Mouse (Mus musculus): ENCODE results near the gene Mblac2. TPM values are rescaled to one million over a fixed set of nuclear protein-coding genes. Genes with fewer than 3 reads are reported as not detected.

Gene Mblac2
- polyA plus RNA-seq, 1 experiment, result 3.3 TPM

DNA sequence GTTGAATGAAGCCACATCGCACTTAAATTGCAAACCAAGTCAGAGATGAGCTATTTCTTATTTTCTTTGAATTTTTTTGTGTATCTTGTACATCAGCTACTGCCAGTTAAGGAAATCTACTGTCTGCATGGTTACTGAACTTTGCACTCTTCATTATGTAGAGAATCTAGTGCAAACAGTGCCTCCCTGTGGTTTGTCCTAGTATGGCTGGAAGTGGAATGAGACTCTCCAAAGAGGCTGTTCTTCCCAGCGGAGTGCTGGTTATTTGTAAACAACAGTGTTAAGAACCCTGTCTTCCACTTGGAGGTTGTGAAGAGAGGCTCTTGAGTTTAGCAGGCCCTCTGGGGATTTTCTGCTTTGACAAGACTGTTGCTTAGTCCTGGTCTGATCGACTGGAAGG lies 49.2 kb downstream of the Mblac2 start:
- Histone ChIP-seq H3K36me3 (ENCODE audit: control insufficient read depth, insufficient read depth, low read length) (no peaks in the 10 kb centered on the region), H3K27me3 (replicated peaks; ENCODE audit: control insufficient read depth, insufficient read depth, low read length) (no peaks in the 10 kb centered on the region; the same call in 1 of the 2 replicates), H3K4me1 (ENCODE audit: control insufficient read depth, insufficient read depth, low read length) (no peaks in the 10 kb centered on the region; the same call in 1 of the 2 replicates), H3K27ac (ENCODE audit: insufficient read depth, low read depth, low read length) (no peak overlapping the region), H3K4me3 (ENCODE audit: insufficient read depth, low read depth, low read length) (no peak overlapping the region)
- peak; percentile 60 for DNase-seq
- WGBS, result 33% methylated on average over 3 of the region's 3 CpGs
- TF ChIP-seq CTCF (conservative IDR thresholded peaks at IDR 0.05; ENCODE audit: insufficient read depth, insufficient read length, low read depth, low read length) (peak; percentile 52), POLR2A (IDR thresholded peaks at IDR 0.05; ENCODE audit: low read depth, low read length) (no peak)

DNA sequence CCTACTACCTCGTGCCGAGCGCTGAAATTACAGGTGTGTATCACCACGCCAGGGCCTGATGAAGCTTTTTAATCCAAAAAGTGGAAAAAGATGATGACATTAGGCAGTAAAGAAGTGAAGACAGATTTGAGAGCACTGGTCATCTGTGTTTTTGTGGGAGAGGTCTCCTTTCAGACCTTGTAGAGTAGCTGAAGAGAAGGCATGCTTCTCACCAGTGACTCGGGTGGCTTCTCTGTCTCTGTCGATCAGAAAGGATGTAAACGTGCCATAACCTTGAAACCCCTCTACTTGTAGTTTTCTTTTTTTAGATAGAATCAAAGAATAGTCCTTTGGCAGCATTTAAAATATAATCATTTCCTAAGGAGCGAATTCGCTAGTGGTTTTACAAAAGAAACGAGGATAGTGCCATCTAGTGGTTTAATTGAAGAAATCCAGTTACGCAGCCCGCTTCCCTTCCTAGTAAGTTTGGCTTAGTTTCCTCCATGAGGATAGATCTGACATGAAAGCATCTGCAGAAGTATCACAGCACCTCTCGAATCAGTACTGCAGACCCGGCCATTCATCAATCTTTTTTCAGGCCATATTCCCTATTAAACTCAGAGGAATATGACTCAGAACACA lies 50.5 kb downstream of the Mblac2 start:
- H3K36me3 ChIP-seq (ENCODE audit: control insufficient read depth, insufficient read depth, low read length), result no peaks in the 10 kb centered on the region
- H3K4me1 ChIP-seq (ENCODE audit: control insufficient read depth, insufficient read depth, low read length), result no peaks in the 10 kb centered on the region; the same call in 1 of the 2 replicates
- WGBS, result 29% methylated on average over 14 of the region's 14 CpGs
- H3K27ac ChIP-seq (ENCODE audit: insufficient read depth, low read depth, low read length), result no peak overlapping the region
- TF ChIP-seq POLR2A (IDR thresholded peaks at IDR 0.05; ENCODE audit: low read depth, low read length) (no peak), CTCF (conservative IDR thresholded peaks at IDR 0.05; ENCODE audit: insufficient read depth, insufficient read length, low read depth, low read length) (no peak; the same call in 1 of the 2 replicates)
- no peaks in the 10 kb centered on the region; the same call in 1 of the 2 replicates for H3K27me3 ChIP-seq (replicated peaks; ENCODE audit: control insufficient read depth, insufficient read depth, low read length)
- H3K4me3 ChIP-seq (ENCODE audit: insufficient read depth, low read depth, low read length), result no peak overlapping the region
- peak; percentile 68 for DNase-seq

- TF ChIP-seq POLR2A (IDR thresholded peaks at IDR 0.05; ENCODE audit: low read depth, low read length) (no peak), CTCF (conservative IDR thresholded peaks at IDR 0.05; ENCODE audit: insufficient read depth, insufficient read length, low read depth, low read length) (no peak)
- 70% methylated on average over 5 of the region's 5 CpGs for WGBS
These were observed 53.0 kb downstream of the Mblac2 start for GRCm38 (mm10) chr13:81764173-81764572.

DNA sequence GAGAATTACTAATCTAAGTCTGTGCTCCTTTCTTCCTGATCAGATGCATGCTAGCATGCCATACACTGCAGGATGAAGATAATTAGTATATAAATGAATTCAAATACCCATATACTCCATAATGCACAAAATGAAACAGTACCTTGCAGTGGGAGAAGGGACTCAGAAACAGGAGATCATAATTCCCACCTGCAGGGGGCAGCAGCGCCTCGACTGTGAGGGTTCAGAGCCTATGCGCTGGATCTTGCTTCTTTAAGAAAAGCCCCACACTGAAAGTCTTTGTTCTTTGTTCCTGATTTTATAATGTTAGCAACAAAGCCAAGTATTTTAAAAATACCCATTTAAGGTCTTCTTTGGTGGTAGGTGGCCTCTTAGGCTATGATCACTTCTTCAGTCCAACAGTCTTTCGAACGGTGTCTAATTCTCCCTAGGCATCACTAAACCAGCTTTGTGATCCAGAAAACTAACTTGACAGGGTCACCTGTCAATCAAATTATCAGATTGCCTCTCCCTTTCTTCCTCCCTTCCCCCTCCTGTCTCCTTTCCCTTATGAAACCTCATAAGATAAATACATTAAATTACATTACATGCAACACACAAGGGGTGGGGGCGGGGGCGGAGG lies 56.0 kb downstream of the Mblac2 start:
- TF ChIP-seq CTCF (conservative IDR thresholded peaks at IDR 0.05; ENCODE audit: insufficient read depth, insufficient read length, low read depth, low read length) (peak; percentile 78), POLR2A (IDR thresholded peaks at IDR 0.05; ENCODE audit: low read depth, low read length) (no peak)
- no peak overlapping the region for H3K4me3 ChIP-seq (ENCODE audit: insufficient read depth, low read depth, low read length)
- no peaks in the 10 kb centered on the region for H3K4me1 ChIP-seq (ENCODE audit: control insufficient read depth, insufficient read depth, low read length)
- 80% methylated on average over 7 of the region's 7 CpGs for WGBS
- H3K36me3 ChIP-seq (ENCODE audit: control insufficient read depth, insufficient read depth, low read length), result no peaks in the 10 kb centered on the region
- no peaks in the 10 kb centered on the region for H3K27me3 ChIP-seq (replicated peaks; ENCODE audit: control insufficient read depth, insufficient read depth, low read length)
- peak; percentile 73 for DNase-seq
- H3K27ac ChIP-seq (ENCODE audit: insufficient read depth, low read depth, low read length), result no peak overlapping the region

More at GRCm38 (mm10) chr13:81764173-81764572, 53.0 kb downstream of the Mblac2 start:
- Histone ChIP-seq H3K4me1 (ENCODE audit: control insufficient read depth, insufficient read depth, low read length) (no peaks in the 10 kb centered on the region; the same call in 1 of the 2 replicates), H3K27me3 (replicated peaks; ENCODE audit: control insufficient read depth, insufficient read depth, low read length) (no peaks in the 10 kb centered on the region; the same call in 1 of the 2 replicates), H3K36me3 (ENCODE audit: control insufficient read depth, insufficient read depth, low read length) (no peaks in the 10 kb centered on the region), H3K27ac (ENCODE audit: insufficient read depth, low read depth, low read length) (no peak overlapping the region), H3K4me3 (ENCODE audit: insufficient read depth, low read depth, low read length) (no peak overlapping the region)
- no peak for DNase-seq

GRCm38 (mm10) chr13:81776217-81776616 lies 65.1 kb downstream of the Mblac2 start:
- DNase-seq, result no peak
- no peaks in the 10 kb centered on the region for H3K36me3 ChIP-seq (ENCODE audit: control insufficient read depth, insufficient read depth, low read length)
- WGBS, result 87% methylated on average over 3 of the region's 3 CpGs

GRCm38 (mm10) chr13:81782475-81782874 lies 71.3 kb downstream of the Mblac2 start:
- no peak for TF ChIP-seq CTCF (conservative IDR thresholded peaks at IDR 0.05; ENCODE audit: insufficient read depth, insufficient read length, low read depth, low read length)
- TF ChIP-seq POLR2A (IDR thresholded peaks at IDR 0.05; ENCODE audit: low read depth, low read length), result no peak
- WGBS, result 21% methylated on average over 9 of the region's 9 CpGs
- Histone ChIP-seq H3K4me3 (ENCODE audit: insufficient read depth, low read depth, low read length) (peak overlapping the region; percentile 52), H3K27me3 (replicated peaks; ENCODE audit: control insufficient read depth, insufficient read depth, low read length) (no peaks in the 10 kb centered on the region), H3K4me1 (ENCODE audit: control insufficient read depth, insufficient read depth, low read length) (peaks cover 2% of the 10 kb centered on the region; the same call in 1 of the 2 replicates), H3K27ac (ENCODE audit: insufficient read depth, low read depth, low read length) (peak overlapping the region; percentile 43; the same call in 1 of the 2 replicates), H3K36me3 (ENCODE audit: control insufficient read depth, insufficient read depth, low read length) (no peaks in the 10 kb centered on the region; the same call in 1 of the 2 replicates)
- no peak for DNase-seq

More at GRCm38 (mm10) chr13:81776217-81776616, 65.1 kb downstream of the Mblac2 start:
- TF ChIP-seq CTCF (conservative IDR thresholded peaks at IDR 0.05; ENCODE audit: insufficient read depth, insufficient read length, low read depth, low read length) (no peak), POLR2A (IDR thresholded peaks at IDR 0.05; ENCODE audit: low read depth, low read length) (no peak)
- H3K4me1 ChIP-seq (ENCODE audit: control insufficient read depth, insufficient read depth, low read length), result no peaks in the 10 kb centered on the region
- H3K27ac ChIP-seq (ENCODE audit: insufficient read depth, low read depth, low read length), result no peak overlapping the region
- H3K27me3 ChIP-seq (replicated peaks; ENCODE audit: control insufficient read depth, insufficient read depth, low read length), result no peaks in the 10 kb centered on the region
- H3K4me3 ChIP-seq (ENCODE audit: insufficient read depth, low read depth, low read length), result no peak overlapping the region

DNA sequence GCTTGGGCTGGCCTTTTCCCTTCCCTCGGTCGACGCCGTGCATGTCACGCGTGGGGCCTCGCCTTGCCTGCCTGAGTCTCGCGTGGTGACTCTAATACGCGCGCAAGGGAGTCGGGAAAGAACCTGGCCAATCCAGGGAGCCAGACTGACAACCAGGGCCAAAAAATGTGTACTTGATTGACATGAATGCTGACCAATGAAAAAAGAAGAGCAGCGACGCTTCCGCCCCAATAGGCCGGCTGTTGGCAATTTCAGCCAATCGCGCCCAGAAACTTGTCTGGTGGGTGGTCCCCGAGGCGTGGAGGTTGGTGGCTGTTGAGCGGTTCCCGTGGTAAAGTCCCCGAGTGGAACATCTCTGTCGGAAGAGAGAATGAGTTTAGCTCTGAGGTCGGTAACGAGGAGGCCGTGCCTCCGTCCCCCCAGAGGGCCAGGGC lies 71.8 kb downstream of the Mblac2 start, which contains the start of gene Cetn3:
TSS of gene Cetn3 (plus strand) at position 107 of the 434 bp plus-strand sequence.
- Histone ChIP-seq H3K4me1 (ENCODE audit: control insufficient read depth, insufficient read depth, low read length) (peaks cover 2% of the 10 kb centered on the region; the same call in 1 of the 2 replicates), H3K4me3 (ENCODE audit: insufficient read depth, low read depth, low read length) (peak within 1 kb of the TSS; percentile 78), H3K27me3 (replicated peaks; ENCODE audit: control insufficient read depth, insufficient read depth, low read length) (no peaks in the 10 kb centered on the region), H3K36me3 (ENCODE audit: control insufficient read depth, insufficient read depth, low read length) (peaks cover 2% of the 10 kb centered on the region; the same call in 1 of the 2 replicates), H3K27ac (ENCODE audit: insufficient read depth, low read depth, low read length) (peak within 1 kb of the TSS; percentile 95)
- TF ChIP-seq POLR2A (IDR thresholded peaks at IDR 0.05; ENCODE audit: low read depth, low read length) (no peak), CTCF (conservative IDR thresholded peaks at IDR 0.05; ENCODE audit: insufficient read depth, insufficient read length, low read depth, low read length) (no peak)
- WGBS, result under 1% methylated on average over 29 of the region's 29 CpGs
- peak; percentile 98 for DNase-seq
